In the genomic region with DNA sequence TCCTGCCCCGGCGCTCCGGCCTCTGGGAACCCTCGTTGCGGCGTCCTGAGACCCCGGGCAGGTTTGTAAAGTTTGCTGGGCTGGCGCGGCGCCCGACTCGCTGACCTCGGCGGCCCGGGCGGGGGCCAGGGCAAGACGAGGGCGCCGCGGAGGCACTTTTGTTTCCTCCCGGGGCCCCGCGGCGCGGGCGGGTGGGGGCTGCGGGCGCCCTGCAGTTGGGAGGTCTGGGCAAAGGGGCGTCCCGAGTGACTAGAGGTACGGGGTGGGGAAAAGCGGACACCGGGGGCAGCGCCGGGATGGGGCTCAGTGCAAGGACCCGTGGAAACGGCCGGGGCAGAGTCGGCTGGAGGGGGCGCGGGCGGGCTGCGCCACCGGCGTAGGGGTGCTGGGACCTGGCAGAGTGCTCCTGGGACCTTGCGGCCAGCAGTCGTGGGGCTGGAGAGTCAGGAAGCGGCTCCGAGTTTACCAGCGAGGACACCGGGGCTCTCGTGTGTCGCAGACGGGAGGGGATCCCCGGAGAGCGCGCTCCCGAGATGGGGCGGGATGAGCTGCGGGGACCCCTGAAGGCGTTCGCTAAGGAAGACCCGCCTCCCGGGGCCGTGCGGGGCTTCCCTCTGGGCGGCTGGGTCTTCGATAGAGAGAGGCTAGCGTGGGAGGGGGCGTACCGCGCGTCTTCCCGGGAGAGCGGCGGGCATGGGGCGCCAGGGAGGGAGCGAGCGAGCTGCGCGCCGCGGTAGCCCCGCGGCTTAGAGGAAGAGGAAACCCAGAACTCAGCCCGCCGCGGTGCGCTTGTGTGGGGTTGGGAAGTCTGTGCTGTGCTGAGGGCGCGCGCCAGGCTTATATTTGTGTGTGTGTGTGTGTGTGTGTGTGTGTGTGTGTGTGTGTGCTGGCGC, we compare ENCODE assay signal across 7 mouse cellular contexts. TPM values are rescaled to one million over a fixed set of nuclear protein-coding genes. Genes with fewer than 3 reads are reported as not detected.
A peak's percentile ranks its signal among the peaks of the same experiment; 100 is the strongest.
DNase-seq lines count a peak whose midpoint lies in the region; ATAC-seq lines count a peak whose summit lies in the region.

No protein-coding gene starts in this region.

- H3K9me3 ChIP-seq in midbrain, embryonic 16.5 days (replicated peaks; ENCODE audit: control insufficient read depth, low read length, poor library complexity, severe bottlenecking), result no peaks in the 10 kb centered on the region

- peak overlapping the region; percentile 94 for H3K4me2 ChIP-seq in midbrain, embryonic 16.5 days (ENCODE audit: low read length)

- peak; percentile 77 for DNase-seq in ZHBTc4 (ENCODE audit: low read depth, low spot score)
- DNase-seq in cerebellum, postnatal 14 days, result peak; percentile 52 to 65
- DNase-seq in gastrocnemius, postnatal 14 days, result peak; percentile 54
- DNase-seq in liver, result peak; percentile 50
- peak; percentile 40 to 52 for DNase-seq in spleen, postnatal 14 days (ENCODE audit: low spot score in 2 of 2)

- under 1% methylated on average over 82 of the region's 93 CpGs for WGBS in midbrain, embryonic 16.5 days

- peak overlapping the region; percentile 73 for H3K27ac ChIP-seq in midbrain, embryonic 16.5 days (ENCODE audit: low read length)

- ATAC-seq in inflammation-experienced regulatory T-cells, adult 6 months, result peak; percentile 26
- peak; percentile 87 for ATAC-seq in midbrain, embryonic 16.5 days

- H3K4me1 ChIP-seq in midbrain, embryonic 16.5 days (ENCODE audit: control insufficient read depth, insufficient read depth, low read length), result peaks cover 8% of the 10 kb centered on the region; the same call in 1 of the 2 replicates

- intact Hi-C loops in gastrocnemius, postnatal 14 days (cut with DNase I; ENCODE audit: low total_unique reads), result no loop called here

- no peaks in the 10 kb centered on the region for H3K36me3 ChIP-seq in midbrain, embryonic 16.5 days (ENCODE audit: control insufficient read depth, insufficient read depth, low read length)

- peak overlapping the region; percentile 88 for H3K4me3 ChIP-seq in midbrain, embryonic 16.5 days (ENCODE audit: low read depth, low read length)

- H3K9ac ChIP-seq in midbrain, embryonic 16.5 days (ENCODE audit: low read depth, low read length), result peak overlapping the region; percentile 81

- no peaks in the 10 kb centered on the region for H3K27me3 ChIP-seq in midbrain, embryonic 16.5 days (ENCODE audit: control insufficient read depth, insufficient read depth, low read depth, low read length)

RNA-seq across cellular contexts. Expression of gene Elmo1, which starts 0.6 kb away (rescaled TPM):
- 10 to 100 TPM; 11.4 to 12.3 TPM for total RNA-seq in gastrocnemius, postnatal 14 days (2021)
- 100 to 1,000 TPM in 2 of 3 experiments, 10 to 100 TPM in 1; 94.0 to 116 (median 111) TPM for polyA plus RNA-seq in inflammation-experienced regulatory T-cells, adult 6 months (2017; shearing (Covaris generic))
- polyA plus RNA-seq in midbrain, embryonic 16.5 days (2015; fragmentation: Nextera tagmentation; extraction: Ambion mirVana), result 38.5 and 43.2 TPM in 2 replicates

Comparison
In these comparisons a context has a peak if more than half of its experiments do, and no peak if none do; other contexts are left out.
1. Peak in every context shown above with its lines: DNase-seq, ATAC-seq, H3K4me3 ChIP-seq and H3K27ac ChIP-seq.